Mouse (Mus musculus) adrenal gland, adult 10 weeks (tissue): Measurements from ENCODE around the gene Slc17a2. TPM values are rescaled to one million over a fixed set of nuclear protein-coding genes. Genes with fewer than 3 reads are reported as not detected.

Source experiments
- polyA plus RNA-seq: library from polyadenylated mRNA; stranded (reverse); fragments of 350-450 nt; fragmentation: Illumina TruSeq; extraction: RNeasy Lipid Tissue Mini Kit (QIAGEN cat#74804); gene quantifications from one replicate; pipeline ENCODE4 v1.2.3, GENCODE M21; 2014; ENCODE audit warnings: low read depth, low replicate concordance

Gene Slc17a2
- polyA plus RNA-seq = not detected

DNA sequence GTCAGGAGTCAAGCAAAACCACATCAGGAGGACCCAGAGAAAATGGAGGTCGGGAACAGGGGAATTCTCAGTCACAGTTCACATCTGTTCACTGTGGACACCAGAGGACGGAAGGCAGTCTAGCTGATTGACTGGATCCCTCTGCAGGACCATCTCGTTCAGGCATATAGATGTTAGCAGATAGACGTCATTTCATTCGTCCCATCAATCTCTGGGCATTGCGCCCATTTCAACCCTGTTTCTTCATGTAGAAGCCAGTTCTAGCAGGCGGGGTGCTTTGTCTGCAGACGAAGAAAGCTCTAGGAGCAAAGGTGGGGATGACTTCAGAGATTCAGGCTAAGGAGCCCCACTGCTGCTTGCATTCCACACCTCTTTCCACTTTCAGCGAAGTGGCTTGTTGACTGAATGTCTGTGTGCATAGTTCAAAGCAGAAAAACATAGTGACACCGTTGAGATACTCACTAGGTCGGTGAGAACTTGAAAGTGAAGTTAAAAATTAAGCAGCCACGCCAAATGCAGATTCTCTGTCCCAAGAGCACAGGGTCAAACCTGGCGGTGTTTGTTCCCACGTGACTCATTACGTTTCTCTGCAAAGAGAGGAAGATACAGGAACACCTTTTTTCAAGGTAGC is at the start of gene Slc17a2:
Gene Slc17a2 (plus strand): TSS at position 572 of the 631 bp plus-strand sequence.

DNA sequence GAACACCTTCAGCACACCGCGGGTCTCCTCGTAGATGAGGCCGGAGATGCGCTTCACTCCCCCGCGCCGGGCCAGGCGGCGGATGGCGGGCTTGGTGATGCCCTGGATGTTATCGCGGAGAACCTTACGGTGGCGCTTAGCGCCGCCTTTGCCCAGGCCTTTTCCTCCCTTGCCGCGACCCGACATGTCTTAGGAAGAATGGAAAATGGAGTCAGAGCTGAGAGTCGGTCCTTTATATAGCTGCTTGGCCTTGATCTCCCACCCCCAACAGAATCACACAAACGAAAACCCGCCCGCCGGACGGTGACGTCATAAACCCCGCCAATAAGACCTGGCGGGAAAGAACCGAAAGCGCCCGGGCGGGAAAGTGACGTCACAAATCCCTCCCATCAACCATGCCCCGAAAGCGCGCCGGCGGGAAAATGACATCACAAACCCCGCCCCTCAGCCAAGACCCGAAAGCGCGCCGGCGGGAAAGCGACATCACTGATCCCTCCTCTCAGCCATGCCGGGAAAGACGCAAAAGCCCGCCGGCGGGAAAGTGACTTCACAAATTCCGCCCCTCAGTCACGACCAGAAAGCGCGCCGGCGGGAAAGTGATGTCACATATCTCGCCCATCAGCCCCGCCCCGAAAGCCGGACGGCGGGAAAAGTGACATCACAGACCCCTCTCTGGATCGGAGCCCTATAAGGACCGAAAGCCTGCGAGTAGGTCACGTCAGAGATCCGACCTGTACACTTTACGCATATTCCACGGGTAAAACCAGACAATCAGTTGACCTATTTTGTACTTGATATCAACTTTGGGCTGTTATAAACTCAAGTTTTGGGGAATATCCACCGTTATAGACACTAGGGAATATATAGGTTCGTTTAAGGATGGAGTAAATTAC is 45.6 kb upstream of the Slc17a2 start, which contains the start of gene Hist1h4a:
Gene Hist1h4a (minus strand): TSS at position 259 of the 893 bp plus-strand sequence.

DNA sequence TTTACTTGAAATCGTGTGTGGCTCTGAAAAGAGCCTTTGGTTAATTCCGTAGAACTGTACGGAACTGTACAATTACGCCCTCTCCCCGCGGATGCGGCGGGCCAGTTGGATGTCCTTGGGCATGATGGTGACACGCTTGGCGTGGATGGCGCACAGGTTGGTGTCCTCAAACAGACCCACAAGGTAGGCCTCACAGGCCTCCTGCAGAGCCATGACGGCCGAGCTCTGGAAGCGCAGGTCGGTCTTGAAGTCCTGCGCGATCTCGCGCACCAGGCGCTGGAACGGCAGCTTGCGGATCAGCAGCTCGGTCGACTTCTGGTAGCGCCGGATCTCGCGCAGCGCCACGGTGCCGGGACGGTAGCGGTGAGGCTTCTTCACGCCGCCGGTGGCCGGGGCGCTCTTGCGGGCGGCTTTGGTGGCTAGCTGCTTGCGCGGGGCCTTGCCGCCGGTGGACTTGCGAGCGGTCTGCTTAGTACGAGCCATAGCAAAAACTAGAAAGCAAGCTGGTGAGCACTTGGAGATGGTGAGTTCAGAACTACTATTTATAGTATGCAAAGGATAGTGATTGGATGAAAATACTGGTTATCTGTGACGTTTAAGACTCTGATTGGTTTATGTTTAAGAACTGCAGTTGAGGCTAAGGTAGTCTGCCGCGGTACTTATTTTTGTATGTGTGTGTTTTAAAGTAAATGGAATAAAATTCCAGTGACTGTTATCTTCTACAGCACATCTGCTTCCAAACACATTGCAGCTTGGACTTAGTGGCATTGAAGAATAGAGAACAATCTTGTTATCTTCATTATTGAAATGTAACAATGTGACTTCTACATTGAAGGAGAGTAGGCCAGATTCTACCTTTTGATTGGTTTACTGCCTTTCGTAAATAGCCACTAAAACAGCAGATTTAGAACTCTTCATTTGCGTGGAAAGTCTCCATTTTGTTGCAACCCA is 44.6 kb upstream of the Slc17a2 start, which contains the start of gene Hist1h3a:
Gene Hist1h3a (minus strand): TSS at position 516 of the 951 bp plus-strand sequence.

DNA sequence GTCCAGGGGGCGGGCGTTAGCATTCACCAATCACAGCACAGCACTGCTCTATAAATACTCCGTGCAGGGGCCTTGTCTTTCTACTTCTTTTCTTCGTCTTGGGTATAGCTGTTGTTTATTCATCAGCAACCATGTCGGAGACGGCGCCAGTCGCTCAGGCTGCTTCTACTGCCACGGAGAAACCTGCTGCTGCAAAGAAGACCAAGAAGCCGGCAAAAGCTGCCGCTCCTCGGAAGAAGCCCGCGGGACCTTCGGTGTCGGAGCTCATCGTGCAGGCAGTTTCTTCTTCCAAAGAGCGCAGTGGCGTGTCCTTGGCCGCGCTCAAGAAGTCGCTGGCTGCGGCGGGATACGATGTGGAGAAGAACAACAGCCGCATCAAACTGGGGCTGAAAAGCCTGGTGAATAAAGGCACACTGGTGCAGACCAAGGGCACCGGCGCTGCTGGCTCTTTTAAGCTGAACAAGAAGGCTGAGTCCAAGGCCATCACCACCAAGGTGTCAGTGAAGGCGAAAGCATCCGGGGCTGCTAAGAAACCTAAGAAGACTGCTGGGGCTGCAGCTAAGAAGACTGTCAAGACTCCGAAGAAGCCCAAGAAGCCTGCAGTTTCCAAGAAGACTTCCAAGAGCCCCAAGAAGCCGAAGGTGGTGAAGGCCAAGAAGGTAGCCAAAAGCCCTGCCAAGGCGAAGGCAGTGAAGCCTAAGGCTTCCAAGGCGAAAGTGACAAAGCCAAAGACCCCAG is 43.0 kb upstream of the Slc17a2 start, which contains the start of gene Hist1h1a:
Gene Hist1h1a (plus strand): TSS at position 81 of the 738 bp plus-strand sequence.

DNA sequence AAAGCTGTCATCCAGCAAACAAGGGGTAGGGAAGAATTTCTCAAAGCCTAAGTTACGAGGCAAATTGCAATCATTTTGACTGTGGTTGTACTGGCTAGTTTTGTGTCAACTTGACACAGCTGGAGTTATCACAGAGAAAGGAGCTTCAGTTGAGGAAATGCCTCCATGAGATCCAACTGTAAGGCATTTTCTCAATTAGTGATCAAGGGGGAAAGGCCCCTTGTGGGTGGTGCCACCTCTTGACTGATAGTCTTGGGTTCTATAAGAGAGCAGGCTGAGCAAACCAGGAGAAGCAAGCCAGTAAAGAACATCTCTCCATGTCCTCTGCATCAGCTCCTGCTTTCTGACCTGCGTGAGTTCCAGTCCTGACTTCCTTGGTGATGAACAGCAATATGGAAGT is 37.2 kb upstream of the Slc17a2 start, which contains the start of gene Trim38:
Gene Trim38 (plus strand): TSS at position 301 of the 400 bp plus-strand sequence.

DNA sequence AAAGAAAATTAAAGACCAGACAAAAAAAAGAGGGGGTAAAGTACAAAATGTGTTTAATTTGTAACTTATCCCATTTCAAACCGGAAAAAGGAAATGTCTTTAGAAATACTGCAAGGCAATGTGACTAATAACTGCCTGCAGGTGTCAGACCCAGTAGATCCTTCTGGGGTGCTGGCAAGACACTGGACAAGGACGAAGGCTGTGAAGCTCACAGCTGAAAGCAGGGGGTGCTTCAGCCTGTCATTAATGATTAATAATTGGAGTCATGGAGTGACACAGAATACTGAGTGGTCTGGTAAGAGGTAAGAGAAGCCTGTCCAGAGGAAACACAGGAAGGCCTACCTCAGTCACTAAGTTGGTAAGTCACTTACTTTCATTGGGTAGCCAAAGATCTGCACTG is 32.5 kb downstream of the Slc17a2 start, which contains the start of gene Slc17a3:
Gene Slc17a3 (plus strand): TSS at position 127 of the 400 bp plus-strand sequence.

DNA sequence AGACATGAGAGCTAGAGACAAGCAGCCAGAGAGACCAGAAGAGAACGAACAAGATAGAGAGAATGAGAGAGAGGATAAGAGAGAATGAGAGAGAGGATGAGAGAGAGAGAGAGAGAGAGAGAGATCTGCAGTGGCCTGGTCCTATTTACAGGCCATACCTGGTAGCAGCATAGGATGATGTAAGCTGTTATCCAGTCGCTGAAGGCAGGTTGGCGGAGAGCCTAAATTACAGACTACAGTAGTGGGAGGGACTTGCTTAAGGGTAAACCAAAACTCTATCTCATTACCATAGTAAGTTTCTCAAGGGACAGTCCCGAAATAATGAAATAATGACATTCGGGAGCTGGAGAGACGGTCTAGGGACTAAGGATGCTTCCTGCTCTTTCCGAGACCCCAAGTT is 60.6 kb downstream of the Slc17a2 start, which contains the start of gene Slc17a1:
Gene Slc17a1 (plus strand): TSS at position 346 of the 400 bp plus-strand sequence.

Other genes with a start within 250 kb of the Slc17a2 start
- not detected for gene Hist1h3e, start 244.6 kb upstream of the Slc17a2 start, polyA plus RNA-seq
- gene Hist1h2ae, start 235.8 kb upstream of the Slc17a2 start, polyA plus RNA-seq = not detected
- 2.4 TPM for gene Hist1h2bg, start 235.6 kb upstream of the Slc17a2 start, polyA plus RNA-seq
- not detected for gene Hist1h2bf, start 232.8 kb upstream of the Slc17a2 start, polyA plus RNA-seq
- gene Hist1h2ad, start 232.6 kb upstream of the Slc17a2 start, polyA plus RNA-seq = not detected
- gene Hist1h3d, start 231.2 kb upstream of the Slc17a2 start, polyA plus RNA-seq = 2.2 TPM
- 0.76 TPM for gene Hist1h4d, start 225.4 kb upstream of the Slc17a2 start, polyA plus RNA-seq
- 15.6 TPM for gene Hist1h2be, start 185.9 kb upstream of the Slc17a2 start, polyA plus RNA-seq
- gene Hist1h1e, start 184.4 kb upstream of the Slc17a2 start, polyA plus RNA-seq = 1.3 TPM
- gene Hist1h2ac, start 123.0 kb upstream of the Slc17a2 start, polyA plus RNA-seq = 1.7 TPM
- 322 TPM for gene Hist1h2bc, start 122.8 kb upstream of the Slc17a2 start, polyA plus RNA-seq
- not detected for gene Hist1h1t, start 111.2 kb upstream of the Slc17a2 start, polyA plus RNA-seq
- not detected for gene Hist1h4c, start 108.5 kb upstream of the Slc17a2 start, polyA plus RNA-seq
- 85.7 TPM for gene Hfe, start 96.1 kb upstream of the Slc17a2 start, polyA plus RNA-seq
- gene Hist1h1c, start 68.2 kb upstream of the Slc17a2 start, polyA plus RNA-seq = 40.8 TPM
- not detected for gene Hist1h3c, start 61.4 kb upstream of the Slc17a2 start, polyA plus RNA-seq
- not detected for gene Hist1h2bb, start 60.3 kb upstream of the Slc17a2 start, polyA plus RNA-seq
- gene Hist1h2ab, start 55.9 kb upstream of the Slc17a2 start, polyA plus RNA-seq = not detected
- gene Hist1h3b, start 54.7 kb upstream of the Slc17a2 start, polyA plus RNA-seq = not detected
- gene Hist1h4b, start 50.0 kb upstream of the Slc17a2 start, polyA plus RNA-seq = not detected
- not detected for gene Hist1h4a, start 45.8 kb upstream of the Slc17a2 start, polyA plus RNA-seq
- gene Hist1h3a, start 44.6 kb upstream of the Slc17a2 start, polyA plus RNA-seq = not detected
- not detected for gene Hist1h1a, start 43.3 kb upstream of the Slc17a2 start, polyA plus RNA-seq
- gene Trim38, start 37.1 kb upstream of the Slc17a2 start, polyA plus RNA-seq = 0.99 TPM
- gene Slc17a3, start 32.4 kb downstream of the Slc17a2 start, polyA plus RNA-seq = 0.64 TPM
- gene Slc17a1, start 60.8 kb downstream of the Slc17a2 start, polyA plus RNA-seq = not detected
- 0.35 TPM for gene Slc17a4, start 108.0 kb downstream of the Slc17a2 start, polyA plus RNA-seq
- not detected for gene Hist1h2ba, start 127.2 kb downstream of the Slc17a2 start, polyA plus RNA-seq
- gene Hist1h2aa, start 127.5 kb downstream of the Slc17a2 start, polyA plus RNA-seq = not detected
- 9.7 TPM for gene Scgn, start 184.2 kb downstream of the Slc17a2 start, polyA plus RNA-seq